Mouse (Mus musculus): ENCODE measurements around the gene Slc25a13.

DNA sequence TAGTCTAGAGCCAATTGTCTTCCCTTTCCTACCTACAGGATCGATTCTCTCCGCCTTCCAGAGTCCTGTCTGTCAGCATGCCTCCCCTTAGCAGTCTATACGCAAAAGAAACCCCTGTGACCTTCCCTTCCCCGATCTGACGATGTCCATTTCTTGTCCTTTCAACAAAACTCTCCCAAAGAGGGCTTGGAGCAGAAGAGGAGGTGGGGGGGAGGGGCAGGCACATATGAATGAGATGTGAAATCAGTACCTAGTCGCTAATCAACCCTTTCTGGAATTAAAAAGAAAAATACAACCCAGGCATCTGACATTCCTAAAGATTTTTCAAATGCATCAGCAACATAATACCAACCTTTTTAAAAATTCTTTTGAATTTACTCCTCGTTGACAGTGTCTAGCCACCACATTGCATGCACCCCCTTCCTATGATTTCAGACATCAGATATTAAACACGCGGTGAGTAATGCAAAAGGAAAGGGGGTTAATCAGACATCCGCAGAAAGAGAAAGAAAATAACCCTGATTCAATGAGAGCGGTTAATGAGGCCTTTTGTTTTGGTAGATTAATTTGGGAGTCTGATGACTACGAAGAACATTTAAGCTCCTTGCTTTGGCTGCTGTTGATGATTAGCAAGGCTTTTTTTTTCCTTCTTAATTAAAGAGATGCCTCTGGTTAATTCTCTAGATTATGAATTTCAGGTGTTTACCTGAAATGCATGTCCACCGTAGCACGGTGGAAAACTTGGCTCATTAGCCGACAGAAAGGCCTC, 43.6 kb downstream of the Slc25a13 start:
- TF ChIP-seq CTCF (IDR thresholded peaks at IDR 0.05; ENCODE audit: extremely low read depth, insufficient read length, insufficient replicate concordance, low read depth, low read length) = no peak
- TF ChIP-seq POLR2A (IDR thresholded peaks at IDR 0.05; ENCODE audit: low read depth, low read length) = no peak

Data from small intestine, adult 2 months (tissue).